Mouse (Mus musculus) spleen, adult 2 months (tissue): ENCODE results near the gene Ssx2ip.

Experiments
- CTCF ChIP-seq: fragments of 200-500 bp; IDR thresholded peaks from 2 replicates; pipeline ENCODE4 v1.5.1; 2011; ENCODE audit warnings: mild to moderate bottlenecking, inconsistent platforms; ENCODE audit not compliant: insufficient read depth, insufficient read length, insufficient replicate concordance; ENCODE audit errors: extremely low read depth
- POLR2A ChIP-seq: fragments of 200-500 bp; IDR thresholded peaks from 2 replicates; pipeline ENCODE4 v1.6.1; 2011; ENCODE audit warnings: low read depth, low read length, inconsistent platforms

- TF ChIP-seq CTCF (no peak), POLR2A (no peak)
These were observed 31.7 kb downstream of the Ssx2ip start for GRCm38 (mm10) chr3:146436114-146436513.
